Mouse (Mus musculus) retina, embryonic 14.5 days (tissue): ENCODE results near the gene Ube2o.

Source experiments
- DNase-seq: peaks from one replicate; pipeline ENCODE4 v3.0.0-alpha.2; 2015; ENCODE audit warnings: low spot score

Ube2o gene

DNA sequence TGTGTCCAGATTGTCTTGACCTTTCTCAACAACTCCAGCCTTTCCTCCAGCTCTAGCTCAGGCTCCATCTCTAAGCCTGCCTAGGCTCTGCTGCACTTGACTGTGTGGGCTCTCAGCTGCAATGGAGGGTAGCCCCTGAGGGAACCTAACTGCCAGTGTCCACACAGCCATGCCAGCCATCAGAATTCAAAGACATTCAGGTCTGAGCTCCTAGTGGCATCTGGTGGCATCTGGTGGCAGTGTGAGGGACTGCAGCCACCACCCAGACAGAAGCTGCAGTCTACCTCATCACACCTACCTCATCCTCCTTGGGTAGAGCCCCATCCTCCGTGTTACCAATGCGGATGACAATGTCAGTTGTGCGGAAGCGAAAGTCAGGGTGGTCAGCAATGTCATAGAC lies 38.1 kb downstream of the Ube2o start:
- peak; percentile 72 for DNase-seq

- DNase-seq: no peak
Observed at GRCm38 (mm10) chr11:116541183-116541582, 40.1 kb downstream of the Ube2o start.

- DNase-seq: no peak
Observed at GRCm38 (mm10) chr11:116538142-116538735, 43.0 kb downstream of the Ube2o start.

- no peak for DNase-seq
Observed at GRCm38 (mm10) chr11:116537388-116537787, 43.9 kb downstream of the Ube2o start.

DNA sequence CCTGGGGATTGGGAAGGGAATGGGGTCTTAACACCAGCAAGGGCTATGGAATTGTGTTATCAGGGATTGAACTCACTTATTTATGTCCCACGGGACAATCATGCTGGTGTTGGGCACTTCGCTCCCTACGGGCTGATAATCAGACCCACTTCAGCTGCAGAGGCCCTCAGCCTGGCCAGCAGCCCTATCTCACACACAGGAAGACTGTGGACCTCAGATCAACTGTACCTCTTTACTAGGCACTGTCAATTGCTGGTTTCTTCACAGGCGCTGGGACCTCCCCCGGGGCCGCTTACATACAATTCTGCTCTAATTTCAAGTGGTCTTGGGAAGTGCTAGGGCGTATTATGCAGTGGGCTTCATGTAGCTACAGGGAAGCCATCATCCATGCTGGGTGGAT lies 44.6 kb downstream of the Ube2o start:
- no peak for DNase-seq

GRCm38 (mm10) chr11:116534154-116534865 lies 46.9 kb downstream of the Ube2o start:
- peak; percentile 89 for DNase-seq

DNA sequence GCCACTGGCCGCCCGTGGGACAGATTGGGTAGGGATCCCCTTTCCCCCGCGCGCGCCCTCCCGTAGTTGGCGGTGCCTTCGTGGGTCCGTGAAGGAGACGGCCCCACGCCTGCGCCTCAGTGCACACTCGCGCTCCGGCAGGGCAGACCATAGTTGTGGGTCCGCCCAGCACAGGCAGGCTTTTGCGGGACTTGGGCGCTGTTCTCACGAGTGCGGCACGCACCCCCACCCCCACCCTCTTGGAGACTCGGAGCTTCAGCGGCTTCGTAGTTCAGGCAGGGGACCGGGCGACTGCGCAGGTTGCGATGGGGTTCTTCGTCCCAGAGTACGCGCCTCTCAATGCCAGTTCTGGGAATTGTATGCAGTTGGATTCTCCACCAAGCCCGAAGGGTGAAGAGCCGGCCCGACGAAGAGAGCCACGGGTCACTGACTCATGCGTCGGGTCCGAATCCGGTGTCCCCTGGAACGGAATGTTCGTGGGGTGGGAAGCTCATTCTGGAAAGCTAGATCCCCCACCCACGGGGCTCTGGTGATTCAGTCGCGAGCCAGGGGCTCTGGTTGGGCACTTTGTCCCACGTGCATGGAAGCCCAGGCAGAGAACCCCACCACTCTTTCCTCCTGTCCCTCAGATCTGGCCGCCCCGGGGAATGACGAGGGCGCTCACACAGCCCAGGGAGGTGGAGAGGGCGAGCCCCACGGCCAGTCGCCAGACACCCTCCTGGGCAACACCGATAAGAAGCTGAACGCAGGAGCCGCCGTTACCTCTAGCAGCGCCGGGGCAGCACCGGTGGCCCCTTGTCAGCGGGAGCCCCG lies 47.7 kb downstream of the Ube2o start:
- DNase-seq: peak; percentile 32

GRCm38 (mm10) chr11:116532810-116533338 lies 48.4 kb downstream of the Ube2o start:
- peak; percentile 62 for DNase-seq

- peak; percentile 60 for DNase-seq
Observed at GRCm38 (mm10) chr11:116532262-116532809, 48.9 kb downstream of the Ube2o start.

DNA sequence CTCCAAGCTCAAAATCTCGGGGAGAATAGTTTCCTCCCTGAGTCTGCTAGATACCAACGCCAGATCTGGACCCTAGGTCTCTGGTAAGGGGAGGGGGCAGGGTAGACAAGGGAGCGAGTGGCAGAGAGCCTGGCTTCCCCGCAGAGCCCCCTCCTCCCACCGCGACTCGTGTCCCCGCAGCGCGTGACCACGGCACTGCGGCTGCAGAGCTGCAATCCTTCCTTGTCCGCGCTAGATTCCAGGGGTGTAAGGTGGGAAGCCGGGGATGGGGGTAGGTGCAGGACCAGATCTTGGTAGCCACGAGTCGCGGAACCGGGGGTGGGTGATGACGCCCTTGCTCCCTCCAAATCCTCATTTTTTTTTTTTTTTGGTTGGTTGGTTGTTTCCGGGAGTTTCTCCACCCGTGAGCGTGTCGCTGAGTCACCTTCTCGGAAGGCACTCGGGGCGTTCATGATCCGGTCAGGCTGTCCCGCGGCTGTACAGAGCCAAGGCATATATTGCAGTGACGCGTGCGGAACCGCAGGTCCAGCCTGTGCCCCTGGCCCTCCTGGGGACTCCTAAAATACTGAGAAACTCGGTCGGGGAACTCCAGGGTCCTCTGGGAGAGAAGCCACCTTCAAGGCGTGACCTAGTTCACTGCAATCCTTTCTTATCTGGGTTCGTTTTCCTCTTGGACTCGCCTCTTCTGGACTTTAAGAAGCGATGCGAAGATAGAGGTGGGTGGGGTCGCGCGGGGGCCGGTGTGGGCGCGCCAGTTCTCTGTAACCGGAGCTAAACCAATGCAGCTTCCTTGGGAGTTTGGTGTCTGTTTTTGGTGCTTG lies 49.7 kb downstream of the Ube2o start:
- DNase-seq: peak; percentile 54

DNA sequence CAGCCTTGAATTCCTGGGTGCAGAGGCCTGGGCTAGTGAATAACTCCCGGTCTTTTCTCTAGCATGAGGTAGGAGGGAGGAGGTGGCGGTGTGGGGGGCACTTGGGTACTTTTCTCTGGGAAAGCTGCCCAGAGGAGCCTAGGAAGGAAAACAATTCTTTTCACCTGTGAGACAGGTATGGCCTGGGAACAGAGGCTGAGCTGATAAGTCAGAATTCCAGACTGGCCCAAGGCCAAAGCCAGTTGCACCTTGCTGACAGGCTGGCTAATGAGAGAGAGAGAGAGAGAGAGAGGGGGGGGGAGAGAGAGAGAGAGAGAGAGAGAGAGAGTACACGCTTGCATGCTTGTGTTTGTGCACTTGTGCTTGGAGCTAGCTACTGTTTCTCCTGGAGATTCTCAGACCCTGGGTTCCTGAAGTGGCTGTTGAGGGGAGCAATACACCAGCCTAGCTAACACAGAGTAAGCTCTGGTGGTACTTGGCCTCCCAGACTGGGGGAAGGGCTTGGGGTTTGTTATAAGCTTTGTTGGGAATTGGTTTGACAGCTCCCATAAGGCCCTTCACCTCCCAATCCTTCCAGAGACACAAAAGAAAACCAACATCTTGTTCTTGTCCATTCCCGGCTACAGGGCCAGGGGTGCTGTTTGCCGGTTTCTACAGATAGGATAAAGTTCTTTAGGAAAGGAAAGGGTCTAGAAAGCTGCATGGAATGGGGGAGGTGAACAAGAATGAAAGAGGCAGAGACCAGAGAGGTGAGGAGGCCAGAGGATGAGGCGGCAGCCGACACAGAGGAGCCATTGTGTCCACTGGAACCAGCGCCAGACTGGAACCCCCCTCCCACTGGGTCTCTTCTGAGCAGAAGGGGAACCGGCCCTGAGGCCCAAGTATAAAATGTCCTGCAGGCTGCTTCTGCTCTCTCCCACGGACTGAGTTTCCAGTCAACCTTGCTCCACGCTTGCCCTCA lies 50.8 kb downstream of the Ube2o start, which contains the start of gene Sphk1:
Gene Sphk1 (plus strand): TSS at position 739 of the 961 bp plus-strand sequence.
- peak; percentile 88 for DNase-seq

GRCm38 (mm10) chr11:116528636-116529320 lies 52.5 kb downstream of the Ube2o start:
- peak; percentile 16 for DNase-seq

DNA sequence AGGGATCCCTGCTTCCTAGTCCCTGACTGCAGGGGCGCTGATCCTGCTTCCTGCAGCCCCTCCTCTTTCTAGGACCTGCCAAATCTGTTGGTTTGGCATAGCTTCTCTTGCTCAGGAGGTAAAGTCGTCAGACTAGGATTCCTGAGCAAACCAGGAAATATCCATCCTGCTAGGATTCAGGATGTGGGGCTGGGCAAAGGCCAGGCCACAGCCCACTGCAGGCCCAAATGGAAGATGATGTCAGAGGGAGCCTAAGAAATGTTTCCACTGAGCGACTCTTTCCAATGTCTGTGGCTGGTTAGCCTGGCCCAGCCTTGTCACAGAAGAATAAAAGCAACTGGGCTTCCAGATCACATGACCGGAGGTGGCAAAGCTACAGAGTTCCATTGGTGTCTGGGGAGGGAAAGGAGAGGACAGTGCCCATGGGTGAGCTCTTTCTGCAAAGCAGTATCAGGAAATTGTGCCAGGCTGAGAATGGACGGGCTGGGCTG lies 57.5 kb downstream of the Ube2o start:
- no peak for DNase-seq

DNA sequence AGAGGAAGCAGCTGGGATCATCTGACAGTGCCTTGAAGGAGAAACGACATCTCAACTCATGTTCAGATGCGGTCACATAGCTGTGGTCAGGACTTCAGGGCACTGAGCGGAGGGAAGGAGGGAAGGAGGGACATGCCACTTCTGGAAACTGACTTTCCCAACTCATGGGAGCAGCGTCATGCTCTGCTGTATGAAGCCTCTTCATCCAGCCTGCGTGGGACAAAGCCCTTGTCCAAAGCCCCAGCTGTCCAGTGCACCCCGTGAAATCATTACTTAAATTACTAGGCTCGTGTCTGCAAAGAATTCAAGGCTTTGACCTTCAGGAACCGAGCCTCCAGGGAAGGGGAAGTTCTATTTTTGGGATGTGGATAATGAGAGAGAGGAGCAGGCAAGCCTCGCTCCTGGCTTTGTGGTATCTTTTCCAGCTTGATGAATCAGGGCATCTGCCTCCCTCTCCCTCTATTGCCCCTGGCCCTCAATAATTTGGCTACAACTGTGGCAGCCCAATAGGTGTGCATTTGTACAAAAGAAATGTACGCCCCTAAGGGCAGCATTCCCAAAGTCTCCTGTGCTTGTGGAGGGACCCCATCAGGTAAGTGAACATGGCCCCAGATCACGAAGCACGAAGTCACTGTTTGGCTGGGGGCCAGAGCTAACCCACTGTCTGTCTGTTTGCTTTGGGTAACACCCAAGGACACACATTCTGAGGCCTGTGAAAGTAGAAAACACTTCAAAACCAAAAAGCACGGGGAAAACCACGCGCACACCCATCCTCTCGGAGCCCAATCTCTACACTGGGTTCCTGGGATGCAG lies 58.2 kb downstream of the Ube2o start:
- no peak for DNase-seq

DNA sequence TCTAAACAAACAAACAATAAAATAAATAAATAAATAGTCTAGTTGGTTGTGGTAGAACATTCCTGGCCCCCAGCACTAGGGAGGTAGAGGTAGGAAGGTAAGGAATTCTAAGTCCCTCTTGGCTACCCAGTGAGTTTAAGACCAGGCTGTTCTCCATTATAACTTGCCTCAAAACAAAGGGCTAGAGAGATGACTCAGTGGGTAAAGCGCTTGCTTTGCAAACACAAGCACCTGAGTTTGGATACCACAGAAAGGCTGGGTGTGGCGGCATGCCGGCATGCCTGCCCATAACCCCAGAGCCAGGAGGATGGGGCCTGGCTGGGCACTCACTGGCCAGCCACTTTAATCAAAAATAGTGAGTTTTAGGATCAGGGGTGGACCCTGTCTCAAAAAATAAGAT lies 59.2 kb downstream of the Ube2o start:
- DNase-seq: no peak

- DNase-seq: no peak
Observed at GRCm38 (mm10) chr11:116521143-116521542, 60.1 kb downstream of the Ube2o start.

DNA sequence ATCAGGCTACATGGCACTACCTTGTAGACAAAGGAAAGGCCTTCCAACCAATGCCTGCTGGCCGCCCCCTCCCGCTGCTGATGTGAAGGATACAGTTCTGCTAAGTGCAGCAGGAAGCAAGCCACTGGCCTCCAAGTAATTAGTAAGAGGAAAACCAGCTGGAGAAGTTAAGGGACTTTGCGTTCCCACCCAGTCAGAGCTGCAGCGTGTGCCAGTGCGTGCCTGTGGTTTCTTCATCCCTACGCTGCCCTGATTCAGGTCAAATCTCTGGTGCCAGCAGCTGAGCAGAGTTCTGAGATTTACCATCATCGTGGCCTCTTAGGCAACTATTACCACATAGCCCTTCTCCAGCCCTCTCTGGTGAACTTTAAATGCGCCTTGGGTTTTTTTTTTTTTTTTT lies 62.8 kb downstream of the Ube2o start:
- DNase-seq: no peak

GRCm38 (mm10) chr11:116515330-116516020 lies 65.8 kb downstream of the Ube2o start:
- DNase-seq: no peak
